Mouse (Mus musculus) bone marrow, adult 2 months (tissue): Measurements from ENCODE around the gene Eif3a.

Source experiments
- CTCF ChIP-seq: fragments of 200-500 bp; IDR thresholded peaks from 2 replicates; pipeline ENCODE4 v1.5.1; 2011; ENCODE audit warnings: low read length, control low read depth; ENCODE audit not compliant: control insufficient read depth, insufficient read depth
- POLR2A ChIP-seq: fragments of 200-500 bp; IDR thresholded peaks from 2 replicates; pipeline ENCODE4 v1.6.1; 2011; ENCODE audit warnings: low read depth, mild to moderate bottlenecking, control low read depth, low read length, borderline replicate concordance; ENCODE audit not compliant: control insufficient read depth

- TF ChIP-seq POLR2A (no peak), CTCF (no peak)
These were observed 14.4 kb upstream of the Eif3a start for GRCm38 (mm10) chr19:60804903-60805302.
